Comparison of ENCODE assay signal across 10 mouse cellular contexts in the genomic region with DNA sequence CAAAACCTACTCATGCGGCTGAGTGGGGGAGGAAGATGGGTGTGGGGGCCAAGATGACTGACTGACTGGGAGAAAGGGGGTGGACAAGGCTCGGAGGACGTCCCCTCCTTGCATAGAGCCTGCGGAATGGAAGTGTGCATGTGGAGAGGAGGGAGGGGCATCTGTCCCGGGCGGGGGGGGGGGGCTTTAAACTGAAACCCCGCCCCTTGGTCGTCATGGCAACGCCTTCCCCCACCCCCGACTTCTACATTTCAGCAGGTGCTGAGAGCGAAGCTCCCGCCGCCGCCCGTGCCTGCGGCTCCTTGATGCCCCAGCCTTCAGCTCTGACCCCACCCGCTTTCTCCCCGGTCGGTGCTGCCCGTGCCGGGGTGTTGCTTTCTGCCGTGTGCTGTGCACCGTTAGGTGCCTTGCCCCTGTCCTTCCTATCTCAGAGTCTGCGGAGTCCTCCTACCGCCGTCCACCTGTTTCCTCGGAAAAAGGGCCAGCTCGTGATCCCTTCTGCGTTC. TPM values are rescaled to one million over a fixed set of nuclear protein-coding genes. Genes with fewer than 3 reads are reported as not detected.
A peak's percentile ranks its signal among the peaks of the same experiment; 100 is the strongest.
DNase-seq lines count a peak whose midpoint lies in the region; ATAC-seq lines count a peak whose summit lies in the region.
"Had no signal": no experiment of that assay in that cellular context is flagged by ENCODE, and none has a peak within 500 bp of the region (broad histone marks: within the 10 kb centered on the region; RNA-seq: fewer than 3 reads in every experiment).

No protein-coding gene starts in this region.

- intact Hi-C loops in heart, postnatal 25 days (cut with DNase I): loop anchor here (2.0 to 5.0 kb wide), 3 partner anchors 36 to 81 kb away; no protein-coding TSS in a partner anchor

- 2% methylated on average over 23 of the region's 29 CpGs for WGBS in embryonic facial prominence, embryonic 13.5 days
- WGBS in hindbrain, embryonic 12.5 days: under 1% methylated on average over 27 of the region's 29 CpGs
- WGBS in limb, embryonic 13.5 days: 0% methylated on average over 29 of the region's 29 CpGs
- under 1% methylated on average over 27 of the region's 29 CpGs for WGBS in midbrain, embryonic 15.5 days

- H3K9ac ChIP-seq in embryonic facial prominence, embryonic 13.5 days: 0 out of 2 replicates have a peak overlapping the region, but pooled peaks have one; percentile 40
- peak overlapping the region; percentile 41; the same call in 1 of the 2 replicates for H3K9ac ChIP-seq in hindbrain, embryonic 12.5 days
- H3K9ac ChIP-seq in limb, embryonic 13.5 days: peak overlapping the region; percentile 48; the same call in 1 of the 2 replicates
- peak overlapping the region; percentile 53 for H3K9ac ChIP-seq in midbrain, embryonic 15.5 days

- peak; percentile 95 for DNase-seq in heart, adult 11 months
- DNase-seq in heart, postnatal 25 days (ENCODE audit: low spot score): no peak
- DNase-seq in R1 (ENCODE audit: low read depth, low spot score): peak; percentile 89
- DNase-seq in testis, postnatal 10 days (ENCODE audit: low spot score): peak; percentile 75

- H3K4me1 ChIP-seq in embryonic facial prominence, embryonic 13.5 days: peaks cover 31% of the 10 kb centered on the region
- peaks cover 34% of the 10 kb centered on the region for H3K4me1 ChIP-seq in hindbrain, embryonic 12.5 days
- H3K4me1 ChIP-seq in limb, embryonic 13.5 days: peaks cover 29% of the 10 kb centered on the region
- peaks cover 39% of the 10 kb centered on the region for H3K4me1 ChIP-seq in midbrain, embryonic 15.5 days

- peak overlapping the region; percentile 36 for H3K4me3 ChIP-seq in embryonic facial prominence, embryonic 13.5 days
- peak overlapping the region; percentile 40 for H3K4me3 ChIP-seq in hindbrain, embryonic 12.5 days
- peak overlapping the region; percentile 38 for H3K4me3 ChIP-seq in limb, embryonic 13.5 days
- H3K4me3 ChIP-seq in midbrain, embryonic 15.5 days: peak overlapping the region; percentile 48

- peak overlapping the region; percentile 60 for H3K4me2 ChIP-seq in embryonic facial prominence, embryonic 13.5 days
- peak overlapping the region; percentile 80 for H3K4me2 ChIP-seq in hindbrain, embryonic 12.5 days (replicated peaks)
- peak overlapping the region; percentile 67 for H3K4me2 ChIP-seq in limb, embryonic 13.5 days (replicated peaks)
- peak overlapping the region; percentile 93 for H3K4me2 ChIP-seq in midbrain, embryonic 15.5 days

- H3K27ac ChIP-seq in embryonic facial prominence, embryonic 13.5 days: no peak overlapping the region
- H3K27ac ChIP-seq in hindbrain, embryonic 12.5 days: no peak overlapping the region
- H3K27ac ChIP-seq in limb, embryonic 13.5 days: no peak overlapping the region
- H3K27ac ChIP-seq in midbrain, embryonic 15.5 days: no peak overlapping the region
- H3K27ac ChIP-seq: macrophage had no signal

- peak; percentile 61; the same call in 1 of the 2 replicates for ATAC-seq in embryonic facial prominence, embryonic 13.5 days (ENCODE audit: insufficient number of reproducible peaks, insufficient read depth, low FRiP score, low TSS enrichment, low read depth)
- peak; percentile 74 for ATAC-seq in hindbrain, embryonic 12.5 days (ENCODE audit: low FRiP score)
- 0 out of 2 replicates have a peak, but pooled peaks have one; percentile 42 for ATAC-seq in limb, embryonic 13.5 days (ENCODE audit: low FRiP score, low read depth)
- peak; percentile 70 for ATAC-seq in midbrain, embryonic 15.5 days (replicated peaks)

- no peaks in the 10 kb centered on the region for H3K9me3 ChIP-seq in embryonic facial prominence, embryonic 13.5 days
- H3K9me3 ChIP-seq in hindbrain, embryonic 12.5 days (replicated peaks): no peaks in the 10 kb centered on the region
- H3K9me3 ChIP-seq in limb, embryonic 13.5 days: no peaks in the 10 kb centered on the region
- H3K9me3 ChIP-seq in midbrain, embryonic 15.5 days: no peaks in the 10 kb centered on the region

- H3K27me3 ChIP-seq in embryonic facial prominence, embryonic 13.5 days: peaks cover 75% of the 10 kb centered on the region
- H3K27me3 ChIP-seq in hindbrain, embryonic 12.5 days: peaks cover 63% of the 10 kb centered on the region
- H3K27me3 ChIP-seq in limb, embryonic 13.5 days: peaks cover 69% of the 10 kb centered on the region
- H3K27me3 ChIP-seq in midbrain, embryonic 15.5 days (replicated peaks): peaks cover 20% of the 10 kb centered on the region

- peaks cover 8% of the 10 kb centered on the region for H3K36me3 ChIP-seq in embryonic facial prominence, embryonic 13.5 days
- H3K36me3 ChIP-seq in hindbrain, embryonic 12.5 days: peaks cover 7% of the 10 kb centered on the region; the same call in 1 of the 2 replicates
- H3K36me3 ChIP-seq in limb, embryonic 13.5 days: peaks cover 17% of the 10 kb centered on the region
- H3K36me3 ChIP-seq in midbrain, embryonic 15.5 days (replicated peaks): 0 out of 2 replicates have a peak, but pooled peaks cover 4% of the 10 kb centered on the region

RNA-seq across cellular contexts. Expression of gene Prkcg, which starts 14.3 kb away (rescaled TPM):
- 1 to 10 TPM; 1.3 to 3.1 TPM for total RNA-seq in heart, postnatal 25 days (2021)
- polyA plus RNA-seq in embryonic facial prominence, embryonic 13.5 days (2015; fragmentation: Nextera tagmentation; extraction: Ambion mirVana): 0.17 TPM in 1 of 2 replicates, not detected in the other
- polyA plus RNA-seq in hindbrain, embryonic 12.5 days (2016; fragmentation: Nextera tagmentation; extraction: Ambion mirVana): 0.35 and 0.39 TPM in 2 replicates
- polyA plus RNA-seq in limb, embryonic 13.5 days (2015; fragmentation: Nextera tagmentation; extraction: Ambion mirVana): 0.15 and 0.23 TPM in 2 replicates
- 2.3 and 2.4 TPM in 2 replicates for polyA plus RNA-seq in midbrain, embryonic 15.5 days (2015; fragmentation: Nextera tagmentation; extraction: Ambion mirVana)
- total RNA-seq: MEL had no signal

RNA-seq across cellular contexts. Expression of gene Myadm, which starts 14.4 kb away (rescaled TPM):
- total RNA-seq in heart, postnatal 25 days (2021): 100 to 1,000 TPM; 157 to 191 TPM
- polyA plus RNA-seq in embryonic facial prominence, embryonic 13.5 days (2015; fragmentation: Nextera tagmentation; extraction: Ambion mirVana): 43.3 and 44.7 TPM in 2 replicates
- 36.1 and 41.7 TPM in 2 replicates for polyA plus RNA-seq in hindbrain, embryonic 12.5 days (2016; fragmentation: Nextera tagmentation; extraction: Ambion mirVana)
- polyA plus RNA-seq in limb, embryonic 13.5 days (2015; fragmentation: Nextera tagmentation; extraction: Ambion mirVana): 63.6 and 67.8 TPM in 2 replicates
- polyA plus RNA-seq in midbrain, embryonic 15.5 days (2015; fragmentation: Nextera tagmentation; extraction: Ambion mirVana): 33.3 and 34.5 TPM in 2 replicates

RNA-seq across cellular contexts. Expression of gene Cacng7, which starts 29.4 kb away (rescaled TPM):
- total RNA-seq in heart, postnatal 25 days (2021): 1 to 10 TPM; 3.5 to 4.3 TPM
- 3.3 and 3.7 TPM in 2 replicates for polyA plus RNA-seq in embryonic facial prominence, embryonic 13.5 days (2015; fragmentation: Nextera tagmentation; extraction: Ambion mirVana)
- 3.7 and 4.6 TPM in 2 replicates for polyA plus RNA-seq in hindbrain, embryonic 12.5 days (2016; fragmentation: Nextera tagmentation; extraction: Ambion mirVana)
- 3.8 and 4.1 TPM in 2 replicates for polyA plus RNA-seq in limb, embryonic 13.5 days (2015; fragmentation: Nextera tagmentation; extraction: Ambion mirVana)
- polyA plus RNA-seq in midbrain, embryonic 15.5 days (2015; fragmentation: Nextera tagmentation; extraction: Ambion mirVana): 4.0 TPM in 2 replicates
- polyA plus RNA-seq: macrophage had no signal

RNA-seq across cellular contexts. Expression of gene Nlrp12, which starts 53.8 kb away (rescaled TPM):
- total RNA-seq in heart, postnatal 25 days (2021): not detected
- not detected in 2 replicates for polyA plus RNA-seq in embryonic facial prominence, embryonic 13.5 days (2015; fragmentation: Nextera tagmentation; extraction: Ambion mirVana)
- polyA plus RNA-seq in hindbrain, embryonic 12.5 days (2016; fragmentation: Nextera tagmentation; extraction: Ambion mirVana): not detected in 2 replicates
- not detected in 2 replicates for polyA plus RNA-seq in limb, embryonic 13.5 days (2015; fragmentation: Nextera tagmentation; extraction: Ambion mirVana)
- polyA plus RNA-seq in midbrain, embryonic 15.5 days (2015; fragmentation: Nextera tagmentation; extraction: Ambion mirVana): 0.05 TPM in 2 replicates
- total RNA-seq: MEL had no signal
